Mouse (Mus musculus) olfactory bulb, adult 2 months (tissue): ENCODE measurements around the gene Cep63. TPM values are rescaled to one million over a fixed set of nuclear protein-coding genes. Genes with fewer than 3 reads are reported as not detected.

Experiments used
- H3K27ac ChIP-seq: fragments of 200-500 bp; 2 replicates; pipeline ENCODE4 v1.5.1; 2012; ENCODE audit warnings: low read depth, low read length; ENCODE audit not compliant: insufficient read depth
- H3K4me1 ChIP-seq: fragments of 200-500 bp; 2 replicates; pipeline ENCODE4 v1.6.1; 2012; ENCODE audit warnings: low read length; ENCODE audit not compliant: control insufficient read depth, insufficient read depth
- H3K4me3 ChIP-seq: fragments of 200-500 bp; 2 replicates; pipeline ENCODE4 v1.5.1; 2012; ENCODE audit warnings: mild to moderate bottlenecking, low read depth, low read length, moderate library complexity; ENCODE audit not compliant: insufficient read depth
- CTCF ChIP-seq: fragments of 200-500 bp; IDR thresholded peaks from 2 replicates; pipeline ENCODE4 v1.5.1; 2012; ENCODE audit warnings: low read depth, mild to moderate bottlenecking, low read length, moderate library complexity; ENCODE audit not compliant: insufficient read depth
- POLR2A ChIP-seq: fragments of 200-500 bp; IDR thresholded peaks from 2 replicates; pipeline ENCODE4 v1.6.1; 2012; ENCODE audit warnings: mild to moderate bottlenecking, low read depth, low read length, moderate library complexity; ENCODE audit not compliant: insufficient read depth
- WGBS: fragments of 180-500 bp; shearing (Covaris S2); methylation state at CpG from one replicate; pipeline ENCODE4 v1.1.7; 2018; 5-methylcytosine and 5-hydroxymethylcytosine counted together
- polyA plus RNA-seq: library from polyadenylated mRNA; stranded (reverse); fragments of >200 nt; gene quantifications from 2 replicates; pipeline ENCODE4 v1.2.4, GENCODE M21; 2012; ENCODE audit warnings: low replicate concordance; ENCODE audit not compliant: missing spikeins, insufficient read depth, insufficient read length

Gene Cep63
- polyA plus RNA-seq, 1 experiment = not detected

GRCm38 (mm10) chr9:102539699-102540098, 86.6 kb downstream of the Cep63 start:
- H3K4me3 ChIP-seq = no peak overlapping the region
- 0 out of 2 replicates have a peak, but pooled peaks cover 9% of the 10 kb centered on the region for H3K4me1 ChIP-seq
- no peak overlapping the region for H3K27ac ChIP-seq
- TF ChIP-seq POLR2A (no peak), CTCF (no peak)
- WGBS = 85% methylated on average over 7 of the region's 7 CpGs

GRCm38 (mm10) chr9:102536968-102537367, 89.4 kb downstream of the Cep63 start:
- Histone ChIP-seq H3K4me3 (no peak overlapping the region), H3K27ac (no peak overlapping the region), H3K4me1 (no peaks in the 10 kb centered on the region)
- WGBS = 91% methylated on average over 4 of the region's 4 CpGs
- TF ChIP-seq POLR2A (no peak), CTCF (no peak)

Other genes with a start within 250 kb of the Cep63 start
- not detected in 2 replicates for gene Ky, start 120.8 kb downstream of the Cep63 start, polyA plus RNA-seq
- gene Anapc13, start 238 bp downstream of the Cep63 start, polyA plus RNA-seq = not detected in 2 replicates
- gene Amotl2, start 90.1 kb upstream of the Cep63 start, polyA plus RNA-seq = not detected in 2 replicates
- not detected in 2 replicates for gene Ryk, start 208.4 kb upstream of the Cep63 start, polyA plus RNA-seq